Mouse (Mus musculus) midbrain, embryonic 16.5 days (tissue): ENCODE measurements around the gene Snw1. TPM values are rescaled to one million over a fixed set of nuclear protein-coding genes. Genes with fewer than 3 reads are reported as not detected.
A peak's percentile ranks its signal among the peaks of the same experiment; 100 is the strongest.

Experiments
- ATAC-seq: fragments of 200-750 bp; cut with Nextera tagmentation; 2 replicates; pipeline ENCODE4 v1.8.0; 2017; ENCODE audit warnings: moderate TSS enrichment
- H3K27ac ChIP-seq: fragments of 300-500 bp; sonication (generic); 2 replicates; pipeline ENCODE4 v1.5.1; 2014; ENCODE audit warnings: mild to moderate bottlenecking, low read length, mixed read lengths
- H3K27me3 ChIP-seq: fragments of 300-500 bp; sonication (generic); 2 replicates; pipeline ENCODE4 v1.6.1; 2014; ENCODE audit warnings: low read depth, low read length, mixed read lengths; ENCODE audit not compliant: control insufficient read depth, insufficient read depth
- H3K36me3 ChIP-seq: fragments of 300-500 bp; sonication (generic); 2 replicates; pipeline ENCODE4 v1.6.1; 2014; ENCODE audit warnings: mild to moderate bottlenecking, low read length, moderate library complexity, mixed read lengths; ENCODE audit not compliant: control insufficient read depth, insufficient read depth
- H3K4me1 ChIP-seq: fragments of 300-500 bp; sonication (generic); 2 replicates; pipeline ENCODE4 v1.6.1; 2014; ENCODE audit warnings: mild to moderate bottlenecking, low read length, mixed read lengths; ENCODE audit not compliant: control insufficient read depth, insufficient read depth
- H3K4me2 ChIP-seq: fragments of 300-500 bp; sonication (generic); 2 replicates; pipeline ENCODE4 v1.6.1; 2014; ENCODE audit warnings: mild to moderate bottlenecking, low read length, mixed read lengths
- H3K4me3 ChIP-seq: fragments of 300-500 bp; sonication (generic); 2 replicates; pipeline ENCODE4 v1.5.1; 2014; ENCODE audit warnings: low read depth, mild to moderate bottlenecking, low read length, moderate library complexity, mixed read lengths
- H3K9ac ChIP-seq: fragments of 300-500 bp; sonication (generic); 2 replicates; pipeline ENCODE4 v1.6.1; 2014; ENCODE audit warnings: low read depth, low read length, mixed read lengths
- H3K9me3 ChIP-seq: fragments of 300-500 bp; sonication (generic); replicated peaks from 2 replicates; pipeline ENCODE4 v1.6.1; 2014; ENCODE audit warnings: mild to moderate bottlenecking, low read length, mixed read lengths; ENCODE audit not compliant: control insufficient read depth, poor library complexity, severe bottlenecking
- WGBS: fragments of 180-500 bp; shearing (Covaris S2); extraction: QIAGEN DNeasy Blood & Tissue Kit; methylation state at CpG from one replicate; pipeline ENCODE4 v1.1.7; 2014; 5-methylcytosine and 5-hydroxymethylcytosine counted together
- polyA plus RNA-seq: library from polyadenylated mRNA; unstranded; fragments of >200 nt; fragmentation: Nextera tagmentation; extraction: Ambion mirVana; gene quantifications from 2 replicates; pipeline ENCODE4 v1.2.1, GENCODE M21; 2015

Gene Snw1
- polyA plus RNA-seq, 1 experiment from 2014 or later, result 93.1 TPM

DNA sequence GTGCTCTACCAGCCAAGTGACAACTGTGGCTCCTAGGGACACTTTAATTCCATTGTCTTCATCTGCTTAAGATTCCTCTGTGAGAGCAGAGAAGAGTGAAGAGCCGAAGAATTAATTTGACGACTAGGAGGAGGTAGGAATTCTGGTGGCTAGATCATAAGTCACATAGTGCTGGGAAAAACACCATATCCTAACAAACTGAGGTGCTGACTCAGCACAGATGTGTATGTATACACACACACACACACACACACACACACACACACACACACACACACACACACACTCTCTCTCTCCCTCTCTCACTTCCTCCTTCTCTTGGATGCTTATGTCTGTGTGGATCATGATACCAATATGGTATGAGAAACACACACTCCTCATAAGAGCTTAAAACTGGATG is 43.8 kb downstream of the Snw1 start:
- Histone ChIP-seq H3K4me3 (no peak overlapping the region), H3K27ac (no peak overlapping the region), H3K4me2 (no peak overlapping the region), H3K9ac (no peak overlapping the region), H3K36me3 (peaks cover 39% of the 10 kb centered on the region), H3K27me3 (no peaks in the 10 kb centered on the region), H3K4me1 (peaks cover 3% of the 10 kb centered on the region; the same call in 1 of the 2 replicates), H3K9me3 (no peaks in the 10 kb centered on the region)
- WGBS, result 63% methylated on average over 2 of the region's 2 CpGs
- ATAC-seq, result no peak

DNA sequence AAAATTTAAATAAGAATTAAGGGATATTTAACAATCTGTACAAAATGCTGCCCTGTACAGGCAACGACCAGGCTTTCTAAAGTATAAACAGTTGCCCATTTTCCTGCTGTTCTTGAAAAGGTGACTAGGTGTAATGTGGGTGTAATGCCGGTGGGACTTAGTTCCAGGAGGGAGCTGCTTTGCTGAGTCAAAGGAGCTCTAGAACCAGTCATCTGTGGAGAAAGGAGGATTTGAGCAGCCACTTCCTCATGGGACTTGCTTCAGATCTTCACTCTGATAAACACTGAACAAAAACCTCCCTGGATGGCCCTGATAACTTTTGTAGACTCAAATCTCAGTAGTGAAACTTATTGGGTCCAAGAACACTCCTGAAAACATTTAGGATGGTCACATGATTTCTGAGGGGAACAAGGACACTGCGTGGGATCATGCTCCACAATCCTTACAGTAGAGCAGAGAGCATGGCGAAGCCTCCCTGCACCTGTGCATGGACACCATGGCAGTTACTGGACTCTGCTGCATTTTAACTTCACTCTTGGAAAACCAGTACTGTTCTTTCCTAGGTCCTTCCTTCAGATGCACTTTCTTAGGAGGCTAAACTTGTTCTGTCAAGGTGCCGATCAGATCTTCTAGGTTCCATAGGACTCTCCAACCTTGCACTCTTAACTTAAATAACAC is 45.6 kb downstream of the Snw1 start:
- no peak for ATAC-seq

DNA sequence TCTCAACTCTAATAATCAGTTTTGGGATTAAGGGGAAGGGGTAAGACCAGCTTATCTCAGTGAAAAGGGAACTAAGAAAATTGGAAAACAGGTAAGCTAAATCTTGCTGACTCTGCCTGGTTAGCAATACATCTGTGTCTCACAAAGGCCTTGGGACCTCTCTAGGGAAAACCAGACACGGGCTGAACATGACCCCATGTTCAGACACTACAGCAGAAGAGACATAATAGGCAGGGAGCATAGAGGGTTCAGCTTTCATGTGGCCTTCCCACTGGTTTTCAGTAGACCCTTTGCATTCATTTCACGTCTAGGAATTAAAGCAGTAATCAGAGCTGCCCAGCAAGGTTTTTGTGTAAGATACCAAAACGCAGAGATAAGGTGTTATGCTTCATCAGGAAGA is 47.6 kb downstream of the Snw1 start:
- peaks cover 17% of the 10 kb centered on the region for H3K36me3 ChIP-seq
- no peaks in the 10 kb centered on the region for H3K27me3 ChIP-seq
- H3K4me1 ChIP-seq, result peaks cover 3% of the 10 kb centered on the region; the same call in 1 of the 2 replicates
- H3K4me2 ChIP-seq, result no peak overlapping the region
- 0 out of 2 replicates have a peak overlapping the region, but pooled peaks have one; percentile 38 for H3K27ac ChIP-seq
- ATAC-seq, result no peak
- no peak overlapping the region for H3K4me3 ChIP-seq
- H3K9me3 ChIP-seq, result no peaks in the 10 kb centered on the region
- WGBS, result 21% methylated on average over 3 of the region's 3 CpGs
- no peak overlapping the region for H3K9ac ChIP-seq

More for the DNA sequence above, 45.6 kb downstream of the Snw1 start:
- Histone ChIP-seq H3K27ac (no peak overlapping the region), H3K4me2 (no peak overlapping the region), H3K36me3 (peaks cover 30% of the 10 kb centered on the region), H3K9ac (no peak overlapping the region), H3K4me3 (no peak overlapping the region), H3K9me3 (no peaks in the 10 kb centered on the region), H3K27me3 (no peaks in the 10 kb centered on the region), H3K4me1 (peaks cover 3% of the 10 kb centered on the region; the same call in 1 of the 2 replicates)
- WGBS, result 94% methylated on average over 5 of the region's 5 CpGs

DNA sequence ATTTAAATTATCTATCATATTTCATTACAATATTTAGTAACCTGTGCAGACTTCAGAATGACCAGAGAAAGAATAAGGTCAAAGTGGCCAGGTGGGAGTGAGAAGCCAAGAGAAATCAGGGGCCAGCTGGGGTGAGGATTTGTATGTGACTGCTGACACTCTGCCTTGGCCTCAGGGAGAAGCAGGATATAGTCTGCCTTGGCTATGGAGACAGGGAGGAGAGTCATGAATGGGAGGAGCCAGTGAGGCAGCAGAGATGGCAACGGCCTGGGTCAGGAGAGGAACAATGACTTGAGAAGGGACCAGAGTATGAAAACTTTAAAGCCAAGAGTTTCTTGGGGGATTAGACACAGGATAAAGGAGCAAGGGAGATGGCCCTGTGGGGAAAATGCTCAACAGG is 48.4 kb downstream of the Snw1 start:
- no peak overlapping the region for H3K27ac ChIP-seq
- peaks cover 9% of the 10 kb centered on the region for H3K36me3 ChIP-seq
- no peak overlapping the region for H3K9ac ChIP-seq
- no peaks in the 10 kb centered on the region for H3K27me3 ChIP-seq
- no peaks in the 10 kb centered on the region for H3K9me3 ChIP-seq
- peaks cover 10% of the 10 kb centered on the region for H3K4me1 ChIP-seq
- no peak overlapping the region for H3K4me3 ChIP-seq
- ATAC-seq, result no peak
- WGBS, result 36% methylated on average over 1 of the region's 1 CpGs
- no peak overlapping the region for H3K4me2 ChIP-seq

DNA sequence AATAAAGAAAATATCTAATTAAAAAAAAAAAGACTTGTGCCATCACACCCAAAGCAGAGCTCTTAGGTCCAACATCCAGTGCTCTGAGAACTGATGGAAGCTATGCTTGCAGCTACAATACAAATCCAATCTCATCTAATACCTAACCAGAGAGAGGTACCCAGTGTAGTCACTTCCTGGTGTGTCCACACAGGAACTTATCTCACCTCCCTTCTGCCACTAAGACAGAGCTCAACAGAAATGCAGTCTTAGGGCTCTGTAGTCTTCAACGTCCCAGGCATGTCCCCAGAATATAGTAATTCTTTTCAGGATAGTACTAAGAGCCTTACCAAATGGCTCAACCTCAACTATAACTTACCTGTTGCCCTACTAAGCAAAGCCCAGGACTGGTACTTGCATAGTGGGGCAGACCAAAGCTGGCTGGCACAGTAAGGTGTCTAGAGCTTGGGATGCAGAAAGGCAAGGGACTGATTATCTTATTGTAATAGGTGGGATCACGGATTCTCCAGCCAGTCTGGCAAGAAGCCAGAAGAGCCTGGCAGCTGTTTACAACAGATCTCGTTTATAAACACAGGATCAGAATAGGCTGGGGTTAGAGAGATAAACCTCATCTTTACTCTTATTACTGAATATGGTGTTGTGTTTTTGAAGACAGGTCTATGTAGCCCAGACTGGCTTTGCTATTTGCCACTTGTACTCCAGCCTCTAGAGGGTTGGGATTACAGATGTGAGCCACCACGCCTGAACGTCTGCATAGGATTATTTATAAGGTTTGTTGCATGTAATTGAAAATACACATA is 50.2 kb downstream of the Snw1 start:
- Histone ChIP-seq H3K4me3 (no peak overlapping the region), H3K9me3 (no peaks in the 10 kb centered on the region), H3K27me3 (no peaks in the 10 kb centered on the region), H3K36me3 (no peaks in the 10 kb centered on the region), H3K4me2 (no peak overlapping the region), H3K27ac (no peak overlapping the region), H3K4me1 (peaks cover 10% of the 10 kb centered on the region), H3K9ac (no peak overlapping the region)
- 61% methylated on average over 5 of the region's 5 CpGs for WGBS
- ATAC-seq, result no peak

DNA sequence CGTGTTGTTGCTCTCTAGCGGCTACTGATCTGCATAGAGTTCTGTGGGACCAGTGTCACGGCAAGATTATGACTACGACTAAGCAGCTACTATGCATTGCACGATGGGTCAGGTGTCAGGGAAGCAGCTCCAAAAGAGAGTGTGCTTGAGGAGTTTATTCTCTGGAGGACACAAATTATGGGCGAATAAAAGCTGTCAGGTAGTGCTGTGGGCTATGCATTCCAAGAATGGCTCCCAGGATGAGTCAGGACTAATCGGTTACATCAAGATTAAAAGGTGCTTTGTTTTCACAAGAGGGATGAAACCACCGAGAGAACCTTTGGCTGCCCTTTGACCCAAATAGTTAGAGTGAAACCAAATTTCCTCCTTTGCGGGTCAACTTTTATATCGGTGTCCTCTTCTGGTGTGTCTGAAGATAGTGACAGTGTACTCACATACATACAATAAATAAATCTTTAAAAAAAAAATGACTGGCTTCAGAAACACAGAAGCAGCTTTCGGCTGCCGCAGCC is 52.0 kb downstream of the Snw1 start:
- no peak overlapping the region for H3K9ac ChIP-seq
- no peak for ATAC-seq
- no peaks in the 10 kb centered on the region for H3K36me3 ChIP-seq
- no peaks in the 10 kb centered on the region for H3K9me3 ChIP-seq
- no peak overlapping the region for H3K4me2 ChIP-seq
- 75% methylated on average over 12 of the region's 12 CpGs for WGBS
- no peak overlapping the region for H3K4me3 ChIP-seq
- H3K4me1 ChIP-seq, result peaks cover 10% of the 10 kb centered on the region
- no peaks in the 10 kb centered on the region for H3K27me3 ChIP-seq
- H3K27ac ChIP-seq, result no peak overlapping the region; the same call in 1 of the 2 replicates

DNA sequence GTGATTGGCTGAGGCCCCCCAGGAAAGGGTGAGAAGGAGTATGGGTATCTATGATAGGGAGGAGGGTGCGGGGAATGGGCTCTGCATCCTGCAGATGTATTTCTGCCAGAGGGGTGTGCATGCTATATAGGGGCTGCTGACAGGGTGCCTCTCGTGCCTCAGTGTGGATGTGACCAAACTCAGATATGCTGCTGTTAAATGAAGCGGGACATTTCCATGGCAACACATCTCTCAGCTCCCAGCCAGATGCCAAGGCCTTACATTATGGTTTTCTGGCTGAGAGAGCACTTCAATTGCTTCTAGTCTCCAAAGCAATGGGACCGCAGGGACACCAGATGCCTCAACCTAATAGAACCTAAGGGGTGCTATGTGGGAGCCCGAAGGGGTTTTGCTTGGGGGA is 53.2 kb downstream of the Snw1 start:
- Histone ChIP-seq H3K4me1 (peaks cover 7% of the 10 kb centered on the region), H3K9me3 (no peaks in the 10 kb centered on the region), H3K4me3 (no peak overlapping the region), H3K27ac (peak overlapping the region; percentile 78), H3K27me3 (no peaks in the 10 kb centered on the region), H3K36me3 (no peaks in the 10 kb centered on the region), H3K4me2 (no peak overlapping the region), H3K9ac (no peak overlapping the region)
- 30% methylated on average over 5 of the region's 5 CpGs for WGBS
- ATAC-seq, result peak; percentile 82

DNA sequence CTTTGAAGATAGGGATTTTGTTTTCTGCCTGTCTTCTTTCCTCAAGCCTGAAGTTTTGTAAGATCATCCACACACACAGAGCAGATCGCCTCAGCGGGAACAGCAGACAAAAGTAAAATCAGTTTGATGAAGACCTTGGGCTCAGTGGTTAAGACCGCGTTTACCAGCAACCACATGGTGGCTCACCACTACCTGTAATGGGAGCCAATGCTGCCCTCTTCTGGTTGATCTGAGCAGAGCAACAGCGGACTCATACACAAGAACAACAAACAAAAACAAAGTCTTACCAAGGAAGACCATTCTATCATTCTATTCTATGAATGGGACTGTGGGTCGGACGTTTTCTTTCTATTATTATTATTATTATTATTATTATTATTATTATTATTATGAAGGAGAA is 55.4 kb downstream of the Snw1 start:
- Histone ChIP-seq H3K36me3 (no peaks in the 10 kb centered on the region), H3K27ac (no peak overlapping the region), H3K4me3 (no peak overlapping the region), H3K9me3 (no peaks in the 10 kb centered on the region), H3K27me3 (no peaks in the 10 kb centered on the region), H3K4me1 (peaks cover 7% of the 10 kb centered on the region), H3K4me2 (no peak overlapping the region), H3K9ac (no peak overlapping the region)
- 43% methylated on average over 7 of the region's 7 CpGs for WGBS
- ATAC-seq, result no peak

DNA sequence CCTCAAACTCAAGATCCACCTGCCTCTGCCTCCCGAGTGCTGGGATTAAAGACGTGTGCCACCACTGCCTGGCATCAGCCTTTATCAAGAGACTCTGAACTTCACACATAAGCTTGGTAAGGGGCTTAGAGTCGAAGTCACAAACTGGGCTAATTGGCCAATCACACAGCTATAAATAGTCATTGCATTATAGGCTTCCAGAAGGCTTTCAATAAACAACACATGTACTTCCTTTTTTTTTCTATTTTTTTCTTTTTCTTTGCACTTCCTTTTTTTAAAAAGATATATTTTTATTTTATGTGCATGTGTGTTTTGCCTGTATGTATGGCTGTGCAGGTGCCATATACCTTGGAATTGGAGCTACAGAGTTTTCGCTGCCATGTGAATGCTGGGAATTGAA is 56.7 kb downstream of the Snw1 start:
- H3K27me3 ChIP-seq, result no peaks in the 10 kb centered on the region
- peaks cover 7% of the 10 kb centered on the region for H3K4me1 ChIP-seq
- H3K4me3 ChIP-seq, result no peak overlapping the region
- H3K9me3 ChIP-seq, result no peaks in the 10 kb centered on the region
- H3K27ac ChIP-seq, result no peak overlapping the region
- H3K36me3 ChIP-seq, result no peaks in the 10 kb centered on the region
- no peak for ATAC-seq
- H3K4me2 ChIP-seq, result no peak overlapping the region
- H3K9ac ChIP-seq, result no peak overlapping the region
- 79% methylated on average over 4 of the region's 4 CpGs for WGBS
